Mouse (Mus musculus) CH12.LX (cell line): ENCODE measurements around the gene Trim32.

Source experiments
- CHD2 ChIP-seq: IDR thresholded peaks from 2 replicates; pipeline ENCODE4 v1.6.1; 2011; ENCODE audit warnings: low read length, improper control_type of control experiment
- CTCF ChIP-seq, 2 experiments: IDR thresholded peaks in 1 of 2; conservative IDR thresholded peaks in 1 of 2; 2 replicates each; pipeline ENCODE4 v1.5.1; 2011 to 2012; ENCODE audit warnings: low read depth in 2 of 2, low read length in 2 of 2, improper control_type of control experiment in 1 of 2, inconsistent platforms in 1 of 2, mild to moderate bottlenecking in 1 of 2, moderate library complexity in 1 of 2
- E2F4 ChIP-seq: IDR thresholded peaks from 2 replicates; pipeline ENCODE4 v1.6.1; 2011; ENCODE audit warnings: low read depth, low read length, improper control_type of control experiment; ENCODE audit not compliant: insufficient replicate concordance
- EP300 ChIP-seq: IDR thresholded peaks from 2 replicates; pipeline ENCODE4 v1.6.1; 2011; ENCODE audit warnings: low read length, improper control_type of control experiment
- GABPA ChIP-seq: IDR thresholded peaks from 2 replicates; pipeline ENCODE4 v1.6.1; 2012; ENCODE audit warnings: low read depth, low read length, improper control_type of control experiment, inconsistent platforms; ENCODE audit not compliant: insufficient replicate concordance
- IRF4 ChIP-seq: IDR thresholded peaks from 2 replicates; pipeline ENCODE4 v1.6.1; 2014; ENCODE audit warnings: low read depth, mild to moderate bottlenecking, inconsistent platforms, low read length, improper control_type of control experiment
- MAFK ChIP-seq: IDR thresholded peaks from 2 replicates; pipeline ENCODE4 v1.6.1; 2011; ENCODE audit warnings: low read length, improper control_type of control experiment; ENCODE audit not compliant: insufficient replicate concordance
- MAZ ChIP-seq: IDR thresholded peaks from 2 replicates; pipeline ENCODE4 v1.6.1; 2012; ENCODE audit warnings: low read depth, mild to moderate bottlenecking, inconsistent platforms, low read length, improper control_type of control experiment, moderate library complexity
- MYC ChIP-seq: IDR thresholded peaks from 2 replicates; pipeline ENCODE4 v1.6.1; 2011; ENCODE audit warnings: low read depth, mild to moderate bottlenecking, improper control_type of control experiment, low read length
- POLR2A ChIP-seq: IDR thresholded peaks from 2 replicates; pipeline ENCODE4 v1.6.1; 2011; ENCODE audit warnings: low read depth, mild to moderate bottlenecking, improper control_type of control experiment, low read length
- RAD21 ChIP-seq: IDR thresholded peaks from 2 replicates; pipeline ENCODE4 v1.6.1; 2011; ENCODE audit warnings: low read depth, mild to moderate bottlenecking, low read length, improper control_type of control experiment, moderate library complexity
- TCF12 ChIP-seq: IDR thresholded peaks from 2 replicates; pipeline ENCODE4 v1.6.1; 2014; ENCODE audit warnings: low read depth, mild to moderate bottlenecking, inconsistent platforms, low read length, improper control_type of control experiment
- USF1 ChIP-seq: IDR thresholded peaks from 2 replicates; pipeline ENCODE4 v1.6.1; 2014; ENCODE audit warnings: low read depth, mild to moderate bottlenecking, inconsistent platforms, low read length, improper control_type of control experiment

GRCm38 (mm10) chr4:65586947-65587346, 17.8 kb upstream of the Trim32 start:
- no peak for TF ChIP-seq CTCF (conservative IDR thresholded peaks at IDR 0.05 in 1 of 2, IDR thresholded peaks at IDR 0.05 in 1 of 2; ENCODE audit: low read depth in 2 of 2, low read length in 2 of 2)
- TF ChIP-seq MAFK, result no peak
- TF ChIP-seq EP300, result no peak
- TF ChIP-seq MYC, result no peak
- no peak for TF ChIP-seq GABPA
- no peak for TF ChIP-seq E2F4
- no peak for TF ChIP-seq POLR2A
- no peak for TF ChIP-seq MAZ
- TF ChIP-seq USF1, result no peak
- no peak for TF ChIP-seq TCF12
- no peak for TF ChIP-seq CHD2
- TF ChIP-seq RAD21, result no peak
- no peak for TF ChIP-seq IRF4
